Mouse (Mus musculus): ENCODE results near the gene Helt. TPM values are rescaled to one million over a fixed set of nuclear protein-coding genes. Genes with fewer than 3 reads are reported as not detected.
A peak's percentile ranks its signal among the peaks of the same experiment; 100 is the strongest.
"Not testable (repeated sequence)": the region's sequence is repeated elsewhere in the genome, so short reads cannot be mapped to it uniquely, and the experiment has no call there.

Gene Helt
- polyA plus RNA-seq, 1 experiment from 2014 or later = 10.2 TPM

DNA sequence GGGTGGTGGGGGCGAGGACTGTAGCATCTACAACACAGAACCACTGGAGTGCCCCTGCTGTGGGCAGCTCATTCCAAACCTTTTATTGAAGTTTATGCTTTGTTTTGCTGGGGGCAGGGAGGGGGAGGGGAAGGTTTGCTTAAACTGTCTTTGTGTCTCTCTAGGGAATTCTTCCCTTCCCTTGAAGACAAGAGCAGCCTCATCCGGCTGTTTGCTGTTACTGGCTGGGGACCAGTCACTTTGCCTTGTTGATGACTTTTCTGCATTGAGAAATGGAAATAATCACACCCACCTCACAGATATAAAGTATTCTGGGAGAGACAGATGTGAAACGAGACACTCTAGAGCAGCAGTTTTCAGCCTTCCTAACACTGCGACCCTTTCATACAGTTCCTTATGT, 27.7 kb downstream of the Helt start:
- ATAC-seq (ENCODE audit: low FRiP score, low TSS enrichment) = no peak
- no peaks in the 10 kb centered on the region for H3K9me3 ChIP-seq (ENCODE audit: control insufficient read depth, low read length)
- no peaks in the 10 kb centered on the region for H3K27me3 ChIP-seq (ENCODE audit: control insufficient read depth, insufficient read depth, low read length)
- H3K4me2 ChIP-seq (ENCODE audit: low read length) = no peak overlapping the region
- DNase-seq = no peak
- H3K9ac ChIP-seq (replicated peaks; ENCODE audit: low read length) = no peak overlapping the region
- no peak overlapping the region for H3K4me3 ChIP-seq (replicated peaks; ENCODE audit: low read depth, low read length)
- H3K27ac ChIP-seq (replicated peaks; ENCODE audit: low read depth, low read length) = no peak overlapping the region
- no peaks in the 10 kb centered on the region for H3K36me3 ChIP-seq (ENCODE audit: control insufficient read depth, insufficient read depth, low read length)
- H3K4me1 ChIP-seq (ENCODE audit: control insufficient read depth, insufficient read depth, low read length) = peaks cover 9% of the 10 kb centered on the region; the same call in 1 of the 2 replicates
- 38% methylated on average over 4 of the region's 4 CpGs for WGBS

DNA sequence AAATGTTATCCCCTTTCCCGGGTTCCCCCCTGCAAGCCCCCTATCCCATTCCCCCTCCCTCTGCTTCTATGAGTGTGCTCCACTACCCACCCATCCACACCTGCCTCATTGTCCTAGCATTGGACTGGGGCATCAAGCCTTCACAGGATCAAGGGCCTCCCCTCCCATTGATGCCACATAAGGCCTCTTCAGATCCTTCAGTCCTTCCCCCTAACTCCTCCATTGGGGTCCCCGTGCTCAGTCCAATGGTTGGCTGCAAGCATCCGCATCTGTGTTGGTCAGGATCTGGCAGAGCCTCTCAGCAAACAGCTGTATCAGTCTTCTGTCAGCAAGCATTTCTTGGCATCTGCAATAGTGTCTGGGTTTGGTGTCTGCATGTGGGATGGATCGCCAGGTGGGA, 30.3 kb downstream of the Helt start:
- H3K4me2 ChIP-seq (ENCODE audit: low read length); H3K36me3 ChIP-seq (ENCODE audit: control insufficient read depth, insufficient read depth, low read length); ATAC-seq (ENCODE audit: low FRiP score, low TSS enrichment); H3K4me3 ChIP-seq (replicated peaks; ENCODE audit: low read depth, low read length); DNase-seq; H3K27ac ChIP-seq (replicated peaks; ENCODE audit: low read depth, low read length); H3K4me1 ChIP-seq (ENCODE audit: control insufficient read depth, insufficient read depth, low read length); H3K9ac ChIP-seq (replicated peaks; ENCODE audit: low read length); H3K9me3 ChIP-seq (ENCODE audit: control insufficient read depth, low read length); H3K27me3 ChIP-seq (ENCODE audit: control insufficient read depth, insufficient read depth, low read length): not testable (repeated sequence)
- WGBS = 90% methylated on average over 4 of the region's 4 CpGs

DNA sequence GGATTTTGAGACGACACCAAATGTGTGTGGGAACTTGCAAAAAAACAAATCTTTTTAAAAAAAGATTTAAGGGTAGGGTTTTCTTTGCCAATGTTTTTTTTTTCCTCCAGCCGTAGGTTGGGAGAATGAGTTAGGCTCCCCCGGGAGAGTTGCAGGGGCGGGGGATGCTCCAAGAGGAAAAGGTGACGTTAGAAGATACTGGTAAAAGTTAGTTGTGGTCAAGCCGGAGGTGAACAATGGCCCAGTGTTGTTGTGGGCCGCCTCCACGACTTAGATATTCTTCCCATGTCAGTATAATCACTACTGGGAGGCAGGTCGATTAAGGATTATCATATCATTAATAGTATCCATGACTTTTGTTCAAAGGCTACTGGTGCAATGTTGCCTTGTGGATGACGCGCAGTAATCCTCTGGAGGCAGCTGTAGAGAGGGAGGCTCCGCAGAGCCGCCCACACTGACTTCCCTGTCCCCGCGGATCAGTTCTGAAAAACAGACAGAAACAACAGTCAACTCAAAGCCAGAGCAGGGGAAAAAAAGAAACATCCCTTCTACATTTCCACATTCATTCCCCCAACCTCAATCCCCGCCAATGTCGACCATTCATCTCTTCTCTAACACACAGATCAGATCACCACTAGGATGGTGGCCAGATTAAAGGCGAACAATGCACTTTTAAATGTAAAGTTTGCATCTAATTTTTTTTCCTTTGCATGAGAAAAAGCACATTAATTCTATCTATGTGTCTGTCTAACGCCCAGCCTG, 36.4 kb downstream of the Helt start:
- peak overlapping the region; percentile 44 for H3K4me2 ChIP-seq (ENCODE audit: low read length)
- H3K27ac ChIP-seq (replicated peaks; ENCODE audit: low read depth, low read length) = no peak overlapping the region
- DNase-seq = peak; percentile 63
- H3K4me3 ChIP-seq (replicated peaks; ENCODE audit: low read depth, low read length) = no peak overlapping the region
- no peaks in the 10 kb centered on the region for H3K36me3 ChIP-seq (ENCODE audit: control insufficient read depth, insufficient read depth, low read length)
- H3K27me3 ChIP-seq (ENCODE audit: control insufficient read depth, insufficient read depth, low read length) = no peaks in the 10 kb centered on the region
- H3K9me3 ChIP-seq (ENCODE audit: control insufficient read depth, low read length) = no peaks in the 10 kb centered on the region
- peaks cover 11% of the 10 kb centered on the region; the same call in 1 of the 2 replicates for H3K4me1 ChIP-seq (ENCODE audit: control insufficient read depth, insufficient read depth, low read length)
- H3K9ac ChIP-seq (replicated peaks; ENCODE audit: low read length) = no peak overlapping the region; the same call in 1 of the 2 replicates
- WGBS = 10% methylated on average over 19 of the region's 19 CpGs
- peak; percentile 55; the same call in 1 of the 2 replicates for ATAC-seq (ENCODE audit: low FRiP score, low TSS enrichment)

DNA sequence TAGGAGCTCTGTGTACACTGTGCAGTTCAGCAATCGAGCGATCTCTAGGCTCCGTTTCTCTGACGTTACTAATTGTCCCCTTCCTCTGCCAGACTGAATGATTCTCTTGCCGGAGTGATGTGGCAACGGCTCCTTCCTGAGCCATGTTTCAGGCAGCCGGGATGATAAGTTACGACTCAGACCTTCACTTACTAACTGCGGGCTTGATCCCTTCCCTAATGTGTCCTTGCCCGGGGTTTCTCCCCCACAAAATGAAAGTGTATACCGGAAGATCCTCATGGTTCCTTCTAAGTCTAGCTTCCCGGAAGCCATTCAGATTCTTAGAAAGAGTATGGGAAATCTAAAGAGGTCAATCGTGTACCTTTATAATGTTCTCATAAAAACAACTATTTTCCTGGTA, 42.0 kb downstream of the Helt start:
- H3K9ac ChIP-seq (replicated peaks; ENCODE audit: low read length) = no peak overlapping the region
- H3K27me3 ChIP-seq (ENCODE audit: control insufficient read depth, insufficient read depth, low read length) = no peaks in the 10 kb centered on the region
- no peak overlapping the region for H3K27ac ChIP-seq (replicated peaks; ENCODE audit: low read depth, low read length)
- no peaks in the 10 kb centered on the region for H3K9me3 ChIP-seq (ENCODE audit: control insufficient read depth, low read length)
- no peak for DNase-seq
- ATAC-seq (ENCODE audit: low FRiP score, low TSS enrichment) = no peak
- H3K4me1 ChIP-seq (ENCODE audit: control insufficient read depth, insufficient read depth, low read length) = peaks cover under 1% of the 10 kb centered on the region; the same call in 1 of the 2 replicates
- no peaks in the 10 kb centered on the region for H3K36me3 ChIP-seq (ENCODE audit: control insufficient read depth, insufficient read depth, low read length)
- H3K4me3 ChIP-seq (replicated peaks; ENCODE audit: low read depth, low read length) = no peak overlapping the region
- WGBS = 82% methylated on average over 13 of the region's 13 CpGs
- H3K4me2 ChIP-seq (ENCODE audit: low read length) = no peak overlapping the region

DNA sequence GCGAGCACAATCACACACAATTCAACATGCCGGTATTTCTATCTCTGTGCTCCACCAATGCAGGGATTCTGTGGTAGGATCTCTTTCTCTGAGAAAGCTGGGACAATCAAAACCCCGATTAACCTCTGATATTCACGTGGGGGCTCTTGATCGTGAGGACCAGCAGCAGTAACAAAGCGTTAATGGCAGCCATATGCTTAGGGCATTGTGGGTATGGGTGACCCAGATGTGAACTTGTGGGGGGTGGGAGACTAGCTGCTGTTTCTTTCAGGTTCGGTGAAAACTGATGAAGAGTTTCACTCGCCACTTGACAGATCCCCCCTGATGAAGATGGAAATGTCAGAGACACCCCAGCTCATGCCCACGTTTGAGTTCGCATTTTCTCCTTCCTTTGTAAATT, 42.9 kb downstream of the Helt start:
- DNase-seq (no peak), ATAC-seq (ENCODE audit: low FRiP score, low TSS enrichment) (no peak)
- Histone ChIP-seq H3K9ac (replicated peaks; ENCODE audit: low read length) (no peak overlapping the region), H3K4me3 (replicated peaks; ENCODE audit: low read depth, low read length) (no peak overlapping the region), H3K36me3 (ENCODE audit: control insufficient read depth, insufficient read depth, low read length) (no peaks in the 10 kb centered on the region), H3K4me1 (ENCODE audit: control insufficient read depth, insufficient read depth, low read length) (no peaks in the 10 kb centered on the region), H3K27ac (replicated peaks; ENCODE audit: low read depth, low read length) (no peak overlapping the region), H3K9me3 (ENCODE audit: control insufficient read depth, low read length) (no peaks in the 10 kb centered on the region), H3K27me3 (ENCODE audit: control insufficient read depth, insufficient read depth, low read length) (no peaks in the 10 kb centered on the region), H3K4me2 (ENCODE audit: low read length) (peak overlapping the region; percentile 18)
- WGBS = 40% methylated on average over 10 of the region's 10 CpGs

DNA sequence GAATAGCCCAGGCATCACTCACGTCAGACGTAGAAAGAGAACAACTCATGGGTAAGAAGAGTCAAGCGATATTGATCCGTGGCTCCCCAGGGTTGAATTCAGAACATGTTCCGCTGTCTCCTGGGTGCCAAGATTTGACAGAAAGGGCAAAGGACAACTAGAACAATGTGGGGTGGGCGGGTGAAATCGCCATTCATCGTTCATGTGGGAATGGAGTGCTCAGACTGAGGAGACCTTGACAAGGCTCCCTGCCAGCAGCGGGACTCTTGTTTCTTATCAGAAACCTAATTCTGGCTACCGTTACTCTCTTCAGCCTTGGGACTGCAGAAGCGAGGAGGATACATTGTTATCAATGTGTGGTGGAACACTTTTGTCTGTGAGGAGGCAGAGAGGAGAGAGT, 48.1 kb downstream of the Helt start:
- no peaks in the 10 kb centered on the region for H3K9me3 ChIP-seq (ENCODE audit: control insufficient read depth, low read length)
- H3K4me2 ChIP-seq (ENCODE audit: low read length) = no peak overlapping the region
- DNase-seq (no peak), ATAC-seq (ENCODE audit: low FRiP score, low TSS enrichment) (no peak)
- H3K27ac ChIP-seq (replicated peaks; ENCODE audit: low read depth, low read length) = no peak overlapping the region
- no peaks in the 10 kb centered on the region for H3K36me3 ChIP-seq (ENCODE audit: control insufficient read depth, insufficient read depth, low read length)
- H3K27me3 ChIP-seq (ENCODE audit: control insufficient read depth, insufficient read depth, low read length) = 0 out of 2 replicates have a peak, but pooled peaks cover 2% of the 10 kb centered on the region
- 15% methylated on average over 11 of the region's 11 CpGs for WGBS
- H3K4me1 ChIP-seq (ENCODE audit: control insufficient read depth, insufficient read depth, low read length) = no peaks in the 10 kb centered on the region
- no peak overlapping the region for H3K9ac ChIP-seq (replicated peaks; ENCODE audit: low read length)
- H3K4me3 ChIP-seq (replicated peaks; ENCODE audit: low read depth, low read length) = no peak overlapping the region

DNA sequence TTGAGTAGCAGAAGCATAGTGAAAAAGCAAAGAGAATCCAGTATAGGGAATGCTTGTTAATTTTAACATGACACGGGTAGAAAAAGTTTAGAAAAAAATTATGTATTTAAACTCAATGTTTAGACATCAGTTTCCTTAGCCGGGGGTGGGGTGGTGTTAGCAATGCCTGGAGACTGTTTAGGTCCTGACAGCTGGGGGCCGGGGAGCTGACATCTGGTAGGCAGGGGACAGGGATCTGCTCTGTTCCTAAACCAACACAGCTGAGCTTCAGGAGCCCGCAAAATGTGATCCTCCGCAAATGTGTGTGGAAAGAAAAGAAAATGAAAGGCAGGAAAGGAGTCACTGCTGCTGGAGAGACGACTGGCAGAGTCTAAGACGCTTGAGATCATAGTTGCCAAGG, 51.5 kb downstream of the Helt start:
- H3K27ac ChIP-seq (replicated peaks; ENCODE audit: low read depth, low read length) = no peak overlapping the region
- no peaks in the 10 kb centered on the region for H3K4me1 ChIP-seq (ENCODE audit: control insufficient read depth, insufficient read depth, low read length)
- H3K4me2 ChIP-seq (ENCODE audit: low read length) = no peak overlapping the region
- DNase-seq = no peak
- H3K36me3 ChIP-seq (ENCODE audit: control insufficient read depth, insufficient read depth, low read length) = no peaks in the 10 kb centered on the region
- 0 out of 2 replicates have a peak, but pooled peaks cover 2% of the 10 kb centered on the region for H3K27me3 ChIP-seq (ENCODE audit: control insufficient read depth, insufficient read depth, low read length)
- H3K9ac ChIP-seq (replicated peaks; ENCODE audit: low read length) = no peak overlapping the region
- H3K9me3 ChIP-seq (ENCODE audit: control insufficient read depth, low read length) = no peaks in the 10 kb centered on the region
- ATAC-seq (ENCODE audit: low FRiP score, low TSS enrichment) = no peak
- WGBS = 49% methylated on average over 7 of the region's 7 CpGs
- no peak overlapping the region for H3K4me3 ChIP-seq (replicated peaks; ENCODE audit: low read depth, low read length)
